Mouse (Mus musculus) mouse trophoblast stem cell (cell line): ENCODE measurements at regions not wholly inside any gene's neighbourhood (a gene's known extent, or its start where the extent isn't known, plus 50 kb on each side); places are given as distances from the start of the nearest gene placed in this dataset.

Experiments used
- in situ Hi-C, 2 experiments: fragments of 300-500 bp; cut with MseI, MboI; formaldehyde crosslinking; loops; 2 replicates in 1 of 2; 3 replicates in 1 of 2; pipeline ENCODE4 v1.15.1; 2025

GRCm38 (mm10) chr14:46532697-46533096 lies 142.2 kb upstream of the Bmp4 start:
- in situ Hi-C loops: no loop called here

- in situ Hi-C loops: no loop called here
Measured at GRCm38 (mm10) chr14:46530452-46530851, 140.0 kb upstream of the Bmp4 start.

GRCm38 (mm10) chr14:46529086-46529715 lies 138.7 kb upstream of the Bmp4 start:
- in situ Hi-C loops: no loop called here

- in situ Hi-C loops: no loop called here
Measured at GRCm38 (mm10) chr14:46517258-46517657, 126.8 kb upstream of the Bmp4 start.

GRCm38 (mm10) chr14:46516285-46516684 lies 125.8 kb upstream of the Bmp4 start:
- in situ Hi-C loops: no loop called here

- in situ Hi-C loops: no loop called here
Measured at GRCm38 (mm10) chr14:46514262-46514932, 123.9 kb upstream of the Bmp4 start.

GRCm38 (mm10) chr14:46512118-46512517 lies 121.6 kb upstream of the Bmp4 start:
- in situ Hi-C loops: no loop called here

- in situ Hi-C loops: no loop called here
Measured at GRCm38 (mm10) chr14:46508871-46509270, 118.4 kb upstream of the Bmp4 start.

- in situ Hi-C loops: no loop called here
Measured at GRCm38 (mm10) chr14:46505266-46505665, 114.8 kb upstream of the Bmp4 start.

GRCm38 (mm10) chr14:46491601-46492000 lies 101.1 kb upstream of the Bmp4 start:
- in situ Hi-C loops: no loop called here

- in situ Hi-C loops: no loop called here
Measured at GRCm38 (mm10) chr14:46491182-46491581, 100.7 kb upstream of the Bmp4 start.

- in situ Hi-C loops: no loop called here
Measured at GRCm38 (mm10) chr14:46487551-46487950, 97.1 kb upstream of the Bmp4 start.

- in situ Hi-C loops: no loop called here
Measured at GRCm38 (mm10) chr14:46480396-46480795, 89.9 kb upstream of the Bmp4 start.

- in situ Hi-C loops: no loop called here
Measured at GRCm38 (mm10) chr14:46475945-46476344, 85.5 kb upstream of the Bmp4 start.

GRCm38 (mm10) chr14:46462967-46463366 lies 72.5 kb upstream of the Bmp4 start:
- in situ Hi-C loops: no loop called here

GRCm38 (mm10) chr14:46461960-46462359 lies 71.5 kb upstream of the Bmp4 start:
- in situ Hi-C loops: no loop called here

- in situ Hi-C loops: no loop called here
Measured at GRCm38 (mm10) chr14:46454500-46454899, 64.0 kb upstream of the Bmp4 start.

GRCm38 (mm10) chr14:46441696-46442095 lies 51.2 kb upstream of the Bmp4 start:
- in situ Hi-C loops: no loop called here
